Mouse (Mus musculus) adrenal gland, postnatal 36 days (tissue): Measurements from ENCODE around the gene Cenpu. TPM values are rescaled to one million over a fixed set of nuclear protein-coding genes. Genes with fewer than 3 reads are reported as not detected.

Experiments
- DNase-seq, 2 experiments: peaks; one replicate each; pipeline ENCODE4 v3.0.0; 2021; ENCODE audit warnings: mixed read lengths in 1 of 2
- long read RNA-seq, 2 experiments: library from polyadenylated mRNA; stranded (forward); transcript quantifications; one replicate each; pipeline ENCODE4 v2.0.0; 2021; ENCODE audit warnings: borderline sequencing depth in 2 of 2
- total RNA-seq, 2 experiments: library from RNA; stranded (reverse); gene quantifications; 2 replicates each; pipeline ENCODE4 v1.2.3; 2021

Cenpu gene
- total RNA-seq, result 1 to 10 TPM; 1.8 to 3.1 TPM
- long read RNA-seq, experiment 1, partial matches to known transcripts, result 0 of 3 reads
- long read RNA-seq, experiment 1, other reads (novel, unspliced or antisense), result 1 of 3 reads
- long read RNA-seq, experiment 2, result 0 reads

- peak; percentile 99 for DNase-seq
Observed at GRCm38 (mm10) chr8:46551615-46552440, at the start of gene Cenpu. Cenpu (plus strand) TSS chr8:46552028.

- DNase-seq, result no peak
Observed at GRCm38 (mm10) chr8:46502333-46503071, 49.3 kb upstream of the Cenpu start.

- no peak for DNase-seq
Observed at GRCm38 (mm10) chr8:46503072-46503695, 48.6 kb upstream of the Cenpu start.

GRCm38 (mm10) chr8:46504196-46504595 lies 47.6 kb upstream of the Cenpu start:
- DNase-seq, result no peak

- DNase-seq, result no peak
Observed at GRCm38 (mm10) chr8:46508488-46509395, 43.1 kb upstream of the Cenpu start.

- DNase-seq, result no peak
Observed at GRCm38 (mm10) chr8:46509474-46509873, 42.4 kb upstream of the Cenpu start.

GRCm38 (mm10) chr8:46511336-46511735 lies 40.5 kb upstream of the Cenpu start:
- DNase-seq, result no peak

GRCm38 (mm10) chr8:46512538-46512937 lies 39.3 kb upstream of the Cenpu start:
- DNase-seq, result no peak

- DNase-seq, result no peak
Observed at GRCm38 (mm10) chr8:46514027-46514426, 37.8 kb upstream of the Cenpu start.

- no peak for DNase-seq
Observed at GRCm38 (mm10) chr8:46520667-46521066, 31.2 kb upstream of the Cenpu start.

- no peak for DNase-seq
Observed at GRCm38 (mm10) chr8:46526098-46526497, 25.7 kb upstream of the Cenpu start.

GRCm38 (mm10) chr8:46526821-46527220 lies 25.0 kb upstream of the Cenpu start:
- DNase-seq, result no peak

- no peak for DNase-seq
Observed at GRCm38 (mm10) chr8:46529508-46529907, 22.3 kb upstream of the Cenpu start.

- no peak for DNase-seq
Observed at GRCm38 (mm10) chr8:46530541-46530940, 21.3 kb upstream of the Cenpu start.

- DNase-seq, result no peak
Observed at GRCm38 (mm10) chr8:46533926-46534325, 17.9 kb upstream of the Cenpu start.

GRCm38 (mm10) chr8:46539701-46540100 lies 12.1 kb upstream of the Cenpu start:
- peak; percentile 27 to 34 for DNase-seq

- DNase-seq, result no peak
Observed at GRCm38 (mm10) chr8:46543191-46543590, 8.6 kb upstream of the Cenpu start.

GRCm38 (mm10) chr8:46543662-46544061 lies 8.2 kb upstream of the Cenpu start:
- DNase-seq, result no peak

- DNase-seq, result no peak
Observed at GRCm38 (mm10) chr8:46545854-46546253, 6.0 kb upstream of the Cenpu start.

GRCm38 (mm10) chr8:46546431-46547176 lies 5.2 kb upstream of the Cenpu start:
- DNase-seq, result peak; percentile 58 to 60

GRCm38 (mm10) chr8:46547245-46547644 lies 4.6 kb upstream of the Cenpu start:
- DNase-seq, result peak; percentile 19 to 50
